Mouse (Mus musculus): ENCODE data around the gene Olfr1015.

The Olfr1015 gene

GRCm38 (mm10) chr2:85781717-85782116, at the start of gene Olfr1015:
Gene Olfr1015, plus strand, starts transcription at chr2:85782017.
- DNase-seq (ENCODE audit: low spot score): no peak

DNA sequence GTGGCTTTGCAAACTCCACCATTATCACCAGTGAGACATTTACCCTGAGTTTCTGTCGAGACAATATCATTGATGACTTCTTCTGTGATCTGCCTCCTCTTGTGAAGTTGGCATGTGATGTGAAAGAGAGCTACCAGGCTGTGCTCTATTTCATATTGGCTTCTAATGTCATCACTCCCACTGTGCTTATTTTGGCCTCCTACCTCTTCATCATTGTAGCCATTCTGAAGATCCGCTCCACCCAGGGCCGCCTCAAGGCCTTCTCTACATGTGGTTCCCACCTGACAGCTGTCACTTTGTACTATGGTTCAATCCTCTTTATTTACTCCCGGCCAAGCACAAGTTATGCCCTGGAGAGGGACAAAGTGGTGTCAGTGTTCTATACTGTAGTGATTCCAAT, 28.0 kb upstream of the Olfr1015 start:
- no peak for DNase-seq (ENCODE audit: low spot score)

GRCm38 (mm10) chr2:85762666-85763065, 19.2 kb upstream of the Olfr1015 start, which contains the start of gene Olfr1012:
Gene Olfr1012, minus strand, starts transcription at chr2:85762766.
- DNase-seq (ENCODE audit: low spot score): no peak

- no peak for DNase-seq (ENCODE audit: low spot score)
Observed at GRCm38 (mm10) chr2:85766798-85767197, 15.0 kb upstream of the Olfr1015 start, which contains the start of gene Olfr1013. Gene Olfr1013, plus strand, starts transcription at chr2:85767098.

- DNase-seq (ENCODE audit: low spot score): no peak
Observed at GRCm38 (mm10) chr2:85772413-85772812, 9.4 kb upstream of the Olfr1015 start, which contains the start of gene Olfr1014. Gene Olfr1014, plus strand, starts transcription at chr2:85772713.

- DNase-seq (ENCODE audit: low spot score): no peak
Observed at GRCm38 (mm10) chr2:85792331-85792730, 10.5 kb downstream of the Olfr1015 start.

DNA sequence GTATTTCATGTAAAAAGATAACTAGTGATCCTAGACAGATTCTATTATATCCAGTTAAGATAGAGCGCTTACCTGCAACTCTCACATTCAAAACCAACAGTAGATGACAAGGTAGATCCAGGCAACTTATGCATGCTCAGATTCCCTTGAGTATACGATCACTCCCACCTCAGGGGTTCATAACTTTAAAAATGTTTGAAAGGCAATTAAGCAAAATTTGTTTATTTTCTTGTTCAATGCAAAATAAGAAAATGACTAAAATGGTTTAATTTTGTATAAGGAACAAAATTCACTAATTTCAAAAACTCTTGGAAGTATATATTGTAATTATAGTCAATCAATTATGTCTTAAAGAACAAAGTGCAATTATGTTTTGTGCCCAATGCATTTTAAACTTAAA, 20.6 kb downstream of the Olfr1015 start, which contains the start of gene Olfr1016:
TSS of gene Olfr1016 (minus strand) at position 101 of the 400 bp plus-strand sequence.
- no peak for DNase-seq (ENCODE audit: low spot score)

- no peak for DNase-seq (ENCODE audit: low spot score)
Observed at GRCm38 (mm10) chr2:85804501-85804900, 22.7 kb downstream of the Olfr1015 start.

- no peak for DNase-seq (ENCODE audit: low spot score)
Observed at GRCm38 (mm10) chr2:85818179-85818578, 36.4 kb downstream of the Olfr1015 start, which contains the start of gene Olfr1018. Gene Olfr1018, plus strand, starts transcription at chr2:85818479.

Data from lung, postnatal 25 days (tissue).